Mouse (Mus musculus) small intestine, adult 2 months (tissue): ENCODE measurements around the gene Krtap29-1.

Experiments
- CTCF ChIP-seq: fragments of 200-500 bp; IDR thresholded peaks from 2 replicates; pipeline ENCODE4 v1.5.1; 2012; ENCODE audit warnings: low read depth, mild to moderate bottlenecking, control low read depth, inconsistent platforms, low read length, moderate library complexity, mixed read lengths; ENCODE audit not compliant: insufficient replicate concordance, insufficient read length; ENCODE audit errors: extremely low read depth
- POLR2A ChIP-seq: fragments of 200-500 bp; IDR thresholded peaks from 2 replicates; pipeline ENCODE4 v1.6.1; 2012; ENCODE audit warnings: low read depth, mild to moderate bottlenecking, control low read depth, inconsistent platforms, low read length, moderate library complexity

- TF ChIP-seq POLR2A (no peak), CTCF (no peak)
Measured at GRCm38 (mm10) chr11:100016112-100016511, 37.3 kb upstream of the Krtap29-1 start, which contains the start of gene Krt33a.
